Mouse (Mus musculus) small intestine, adult 2 months (tissue): ENCODE results near the gene Hoxb1.

Experiments
- CTCF ChIP-seq: fragments of 200-500 bp; IDR thresholded peaks from 2 replicates; pipeline ENCODE4 v1.5.1; 2012; ENCODE audit warnings: low read depth, mild to moderate bottlenecking, control low read depth, inconsistent platforms, low read length, moderate library complexity, mixed read lengths; ENCODE audit not compliant: insufficient replicate concordance, insufficient read length; ENCODE audit errors: extremely low read depth
- POLR2A ChIP-seq: fragments of 200-500 bp; IDR thresholded peaks from 2 replicates; pipeline ENCODE4 v1.6.1; 2012; ENCODE audit warnings: low read depth, mild to moderate bottlenecking, control low read depth, inconsistent platforms, low read length, moderate library complexity

- no peak for TF ChIP-seq CTCF
- no peak for TF ChIP-seq POLR2A
These were observed 17.8 kb downstream of the Hoxb1 start for GRCm38 (mm10) chr11:96383381-96383780.
